Mouse (Mus musculus): ENCODE data around the gene Gpr132.
A peak's percentile ranks its signal among the peaks of the same experiment; 100 is the strongest.

GRCm38 (mm10) chr12:112860765-112861164, 7.3 kb downstream of the Gpr132 start:
- TF ChIP-seq CTCF (IDR thresholded peaks at IDR 0.05; ENCODE audit: borderline replicate concordance, control insufficient read depth, extremely low read depth, insufficient read depth, low read length, poor library complexity) (no peak), POLR2A (IDR thresholded peaks at IDR 0.05; ENCODE audit: control insufficient read depth, extremely low read depth, insufficient read depth, low read length, poor library complexity) (peak; percentile 96)

Data from thymus, adult 2 months (tissue).